Mouse (Mus musculus) CD4-positive, CD25-positive, alpha-beta regulatory T cell, adult 2 months (primary cell): ENCODE measurements around the gene Fam234b.

ENCODE experiments used
- DNase-seq: peaks from one replicate; pipeline ENCODE4 v3.0.0-alpha.2; 2012; ENCODE audit warnings: low read depth, low spot score

The Fam234b gene

DNA sequence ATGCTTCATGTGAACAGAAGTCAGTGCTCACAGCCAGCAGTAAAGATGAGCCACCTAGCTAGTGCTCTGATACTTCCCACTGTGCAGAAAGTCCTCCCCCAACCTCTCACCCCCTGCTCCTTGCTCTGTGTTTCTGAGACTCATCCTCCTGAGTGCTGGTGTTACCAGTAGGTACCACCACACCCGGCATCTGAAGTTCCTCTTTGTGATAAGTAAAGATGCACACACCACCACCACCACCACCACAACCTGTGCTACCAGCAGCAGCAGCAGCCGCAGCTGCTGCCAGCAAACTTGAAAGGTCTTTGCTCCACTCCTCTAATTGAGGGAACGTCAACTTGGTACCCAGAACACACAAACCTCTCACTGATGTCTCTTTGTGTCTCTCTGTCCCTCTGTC is 69.4 kb downstream of the Fam234b start:
- no peak for DNase-seq

DNA sequence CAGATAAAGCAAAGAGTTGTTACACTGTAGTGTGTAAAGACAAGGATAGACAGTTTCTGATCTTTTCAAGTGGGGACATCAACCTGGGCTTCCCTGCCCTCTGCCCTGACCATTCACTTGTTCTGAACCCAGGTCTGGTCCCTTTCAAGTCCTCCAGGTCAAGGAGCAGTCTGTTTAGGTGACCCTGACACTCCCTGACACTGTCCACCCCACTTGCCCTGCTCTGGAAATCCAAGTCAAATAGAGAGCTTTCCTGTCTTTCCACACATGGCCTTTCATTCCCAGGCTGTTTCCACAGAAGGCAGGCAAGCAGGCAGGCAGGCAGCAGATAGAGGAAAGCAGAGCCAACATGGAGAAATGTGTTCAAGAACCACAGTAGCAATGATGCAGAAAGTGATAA is 70.6 kb downstream of the Fam234b start:
- no peak for DNase-seq

DNA sequence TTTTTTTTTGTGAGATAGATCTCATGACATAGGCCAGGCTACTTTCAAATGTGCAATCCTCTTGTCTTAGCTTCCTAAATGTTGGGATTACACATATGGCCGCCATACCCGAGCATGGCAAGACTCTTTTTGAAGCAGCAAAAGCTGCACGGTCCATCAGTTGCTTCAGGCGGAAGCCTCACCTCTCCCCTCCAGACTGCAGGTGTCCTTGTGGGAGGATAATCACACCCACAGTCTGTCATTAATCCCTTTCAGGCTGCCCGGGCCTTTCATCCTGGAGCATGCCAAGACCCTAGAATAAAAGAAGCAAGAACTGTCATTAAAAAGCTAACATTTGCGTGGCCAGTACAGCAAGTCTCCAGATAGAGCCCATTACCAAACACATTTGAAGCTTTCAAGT is 71.8 kb downstream of the Fam234b start:
- DNase-seq: no peak

DNA sequence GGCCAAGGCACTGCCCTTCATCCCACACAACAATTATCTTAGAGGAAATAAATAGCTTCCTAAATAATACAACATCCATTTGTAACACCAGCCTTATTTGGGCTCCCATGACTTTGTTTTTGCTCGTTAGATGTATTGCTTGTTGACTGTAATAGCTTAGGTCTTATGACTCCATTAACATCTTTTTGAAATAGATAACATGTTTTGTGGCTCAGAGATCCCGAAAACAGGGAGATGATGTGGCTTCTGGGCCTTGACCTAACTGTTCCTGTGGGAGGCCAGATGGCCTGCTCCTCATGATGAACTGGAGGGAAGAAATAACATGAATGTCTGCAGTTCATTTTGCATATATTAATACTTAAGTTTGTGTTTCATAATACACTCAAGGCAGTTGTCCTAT is 74.0 kb downstream of the Fam234b start:
- no peak for DNase-seq

DNA sequence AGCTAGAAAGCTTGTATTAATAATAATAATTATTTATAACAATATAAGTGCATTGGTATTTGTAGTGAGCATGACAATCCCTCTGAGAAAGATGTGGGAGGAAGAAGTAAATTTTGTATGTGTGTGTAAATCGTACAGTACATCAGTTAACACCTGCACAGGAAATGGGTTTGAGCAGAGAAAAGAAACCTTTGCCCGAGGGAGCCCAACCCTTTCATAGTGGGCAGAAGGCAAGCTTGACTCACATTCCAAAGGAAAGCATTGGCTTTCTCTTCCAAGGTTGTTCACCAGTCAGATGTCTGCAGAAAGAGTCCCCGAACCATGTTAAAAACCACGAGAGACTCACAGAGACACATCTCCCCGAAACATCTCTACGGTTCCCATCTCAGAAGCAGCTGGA is 75.3 kb downstream of the Fam234b start:
- DNase-seq: no peak

DNA sequence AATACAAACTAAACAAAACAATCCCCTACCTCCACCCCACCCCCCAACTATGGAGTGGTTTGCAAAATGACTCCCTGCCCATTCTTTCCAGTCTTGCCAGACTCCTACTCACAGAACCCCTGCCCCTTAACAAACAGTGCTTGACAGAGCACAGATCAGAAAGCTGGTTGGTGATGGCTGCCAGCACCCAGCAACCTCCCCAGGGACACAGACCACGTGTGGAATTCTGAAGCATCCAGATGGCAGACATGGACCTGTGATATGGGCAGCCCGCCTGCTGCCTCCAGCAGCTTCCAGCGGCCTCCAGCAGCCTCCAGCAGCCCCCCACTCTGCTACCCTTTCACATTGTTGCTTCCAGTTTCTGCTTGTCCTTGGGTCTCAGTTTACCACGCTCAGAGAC is 77.5 kb downstream of the Fam234b start:
- DNase-seq: no peak

DNA sequence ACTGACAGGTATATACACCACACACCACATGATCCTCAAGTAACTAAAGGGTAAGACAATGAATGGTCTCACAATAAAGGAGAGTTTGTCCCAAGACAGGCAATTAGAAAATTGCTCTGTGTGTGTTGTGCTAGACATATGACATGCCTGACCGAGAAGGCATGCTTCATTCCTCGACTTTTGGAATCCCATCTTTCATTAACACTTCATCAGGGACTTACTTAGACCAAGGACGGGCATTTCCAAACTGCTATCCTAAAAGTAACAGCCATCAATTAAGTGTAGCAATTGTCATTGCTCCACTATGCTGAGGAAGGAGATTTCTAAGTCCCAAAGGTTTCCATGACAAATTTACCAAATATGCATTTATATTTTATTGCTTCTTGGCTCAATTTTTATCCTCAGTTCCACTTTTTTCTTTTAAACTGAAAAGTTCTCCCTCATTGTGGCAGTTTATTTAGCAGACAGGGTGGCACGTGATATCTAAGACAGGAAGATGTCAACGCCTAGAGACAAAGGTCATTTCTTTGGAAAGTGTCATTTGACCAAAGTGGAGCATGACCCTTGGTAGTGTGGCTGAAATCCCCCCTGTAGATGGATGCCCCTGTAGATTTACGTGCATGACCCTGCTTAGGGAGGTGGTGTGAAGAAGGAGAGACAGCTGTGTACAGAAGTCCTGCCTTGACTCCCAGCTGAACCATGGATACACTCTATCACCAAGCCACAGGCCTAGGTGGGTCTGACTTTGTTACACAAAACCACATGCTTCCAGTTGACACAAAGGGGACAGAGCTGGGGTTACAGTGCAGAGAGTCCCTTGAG is 78.9 kb downstream of the Fam234b start:
- no peak for DNase-seq

DNA sequence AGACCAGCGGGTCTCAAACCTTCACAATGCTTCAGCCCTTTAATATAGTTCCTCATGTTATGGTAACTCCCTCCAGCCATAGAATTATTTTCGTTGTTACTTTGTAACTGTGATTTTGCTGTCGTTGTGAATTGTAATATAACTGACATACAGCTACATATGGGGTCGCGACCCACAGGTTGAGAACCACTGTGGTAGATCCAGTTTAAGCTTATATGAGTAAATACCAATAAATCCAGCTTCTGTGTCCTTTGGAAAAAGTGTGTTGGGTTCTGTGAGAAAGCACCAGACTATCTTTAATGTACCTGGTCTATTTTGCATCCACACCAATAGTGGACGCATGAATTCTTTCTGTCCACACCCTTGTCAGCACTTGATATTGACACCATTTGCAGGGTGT is 80.5 kb downstream of the Fam234b start:
- DNase-seq: no peak

DNA sequence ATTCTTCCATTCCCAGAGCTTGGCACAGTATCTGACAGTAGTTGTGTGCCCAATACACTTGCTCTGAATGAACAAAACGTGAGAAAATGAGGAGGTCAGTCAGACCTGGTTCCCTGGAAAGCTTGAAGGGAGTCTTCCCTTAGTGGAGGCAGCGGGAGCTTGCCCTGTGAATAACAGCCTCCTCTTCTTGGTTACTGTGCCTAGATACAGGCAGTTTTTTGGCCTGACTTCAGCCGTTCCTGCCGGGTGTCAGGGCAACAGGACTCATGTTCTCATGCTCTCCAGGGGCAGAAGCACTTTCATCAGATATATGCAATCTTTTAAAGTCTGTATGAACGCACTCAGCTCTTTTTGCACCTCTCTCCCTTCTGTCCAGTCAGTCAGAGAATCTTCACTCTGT is 81.5 kb downstream of the Fam234b start:
- no peak for DNase-seq

DNA sequence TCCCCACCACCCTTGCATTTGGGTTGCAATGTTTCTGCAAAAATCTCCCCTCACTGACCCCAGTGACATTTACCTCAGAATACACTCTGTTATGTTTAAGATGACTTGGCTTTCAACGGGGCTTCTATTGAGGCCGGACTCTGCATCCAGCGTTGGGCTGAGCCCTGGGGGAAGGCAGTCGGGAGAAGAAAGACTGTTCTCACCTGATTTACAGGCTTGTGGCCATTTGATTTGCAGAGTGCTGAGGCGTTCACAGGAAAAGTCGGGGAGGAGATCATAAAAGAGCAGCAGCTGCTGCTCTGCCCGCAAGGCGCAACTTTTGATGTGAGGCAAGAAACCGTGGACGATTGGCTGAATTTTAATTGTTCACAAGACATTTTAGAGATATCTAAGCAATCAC is 82.1 kb downstream of the Fam234b start:
- DNase-seq: no peak

DNA sequence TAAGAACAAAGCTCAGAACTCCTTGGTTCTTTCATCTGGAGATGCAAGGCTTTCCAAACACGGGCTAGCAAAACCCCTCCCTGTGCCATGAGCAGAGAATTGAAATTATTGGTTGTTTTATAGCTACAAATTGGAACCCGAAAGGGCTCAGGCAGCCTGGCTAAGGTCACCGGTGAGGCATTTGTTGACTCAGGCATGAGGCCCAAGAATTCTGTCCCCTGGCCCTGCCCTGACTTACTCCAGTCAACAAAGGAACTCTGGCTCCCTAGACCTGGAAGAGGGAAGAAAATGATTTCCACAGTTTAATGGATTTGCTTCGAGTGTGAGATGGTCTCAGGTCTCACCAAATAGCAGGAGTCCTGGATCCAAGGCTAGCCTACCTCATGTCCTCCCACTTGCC is 94.6 kb downstream of the Fam234b start:
- no peak for DNase-seq

DNA sequence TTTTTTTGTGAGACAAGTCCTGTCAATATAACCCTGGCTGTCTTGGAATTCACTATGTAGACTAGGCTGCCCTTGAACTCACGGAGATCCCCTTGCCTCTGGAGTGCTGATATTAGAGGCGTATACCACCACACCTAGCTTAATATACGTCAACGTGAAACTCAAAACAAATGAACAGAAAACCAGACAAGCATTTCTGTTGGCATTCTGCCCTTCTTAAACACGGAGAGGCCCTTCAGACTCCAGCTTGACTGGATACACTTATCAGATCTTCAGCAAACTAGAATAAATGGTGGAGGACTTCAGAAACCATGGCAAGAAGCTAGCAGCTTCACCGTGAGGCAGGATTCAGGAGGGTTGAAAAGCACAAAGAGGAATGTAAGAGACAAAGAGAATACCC is 96.4 kb downstream of the Fam234b start:
- DNase-seq: no peak
